10 mouse cellular contexts compared by ENCODE assay signal in genomic region chr5:141024435-141024834, GRCm38 (mm10). TPM values are rescaled to one million over a fixed set of nuclear protein-coding genes. Genes with fewer than 3 reads are reported as not detected.
A peak's percentile ranks its signal among the peaks of the same experiment; 100 is the strongest.
DNase-seq lines count a peak whose midpoint lies in the region; ATAC-seq and TF ChIP-seq lines count a peak whose summit lies in the region.
"Had no signal": no experiment of that assay in that cellular context is flagged by ENCODE, and none has a peak within 500 bp of the region (broad histone marks: within the 10 kb centered on the region; RNA-seq: fewer than 3 reads in every experiment).

No protein-coding gene starts in this region.

- no peak overlapping the region for H3K4me2 ChIP-seq in hindbrain, postnatal 0 days (ENCODE audit: low read depth, low read length)
- H3K4me2 ChIP-seq: limb, embryonic 12.5 days had no signal

- no peaks in the 10 kb centered on the region for H3K4me1 ChIP-seq in hindbrain, postnatal 0 days (ENCODE audit: insufficient read depth, low read length)
- H3K4me1 ChIP-seq in hindbrain, embryonic 10.5 days (replicated peaks), result no peaks in the 10 kb centered on the region
- H3K4me1 ChIP-seq: limb, embryonic 12.5 days had no signal

- no peak for ATAC-seq in hindbrain, postnatal 0 days
- ATAC-seq in erythroblast, adult 5-6 weeks (replicated peaks; ENCODE audit: low FRiP score, poor library complexity, severe bottlenecking), result no peak

- DNase-seq in hindbrain, postnatal 0 days (ENCODE audit: low spot score), result no peak
- DNase-seq in hindbrain, embryonic 10.5 days (ENCODE audit: low spot score), result no peak
- peak; percentile 56 for DNase-seq in CD4-positive helper T cell, adult 2 months (ENCODE audit: low read depth, low spot score)
- peak; percentile 57 for DNase-seq in T-cell, adult 2 months (ENCODE audit: low spot score)
- DNase-seq in lung, postnatal 14 days, result peak; percentile 28
- DNase-seq in cerebellum, adult 11 months, result no peak
- no peak for DNase-seq in cerebellum, adult 18-20 months

- H3K4me3 ChIP-seq in hindbrain, postnatal 0 days (ENCODE audit: low read length), result no peak overlapping the region
- no peak overlapping the region for H3K4me3 ChIP-seq in hindbrain, embryonic 10.5 days
- H3K4me3 ChIP-seq: limb, embryonic 12.5 days; myocyte had no signal

- 69% methylated on average over 5 of the region's 5 CpGs for WGBS in hindbrain, postnatal 0 days
- 67% methylated on average over 5 of the region's 5 CpGs for WGBS in hindbrain, embryonic 10.5 days

- H3K9me3 ChIP-seq in hindbrain, postnatal 0 days (ENCODE audit: low read length), result peaks cover 8% of the 10 kb centered on the region; the same call in 1 of the 2 replicates
- H3K9me3 ChIP-seq in hindbrain, embryonic 10.5 days, result peaks cover 14% of the 10 kb centered on the region

- peak; percentile 40 for TF ChIP-seq CTCF in hindbrain, postnatal 0 days (IDR thresholded peaks at IDR 0.05; ENCODE audit: low read depth)

- no peaks in the 10 kb centered on the region for H3K27me3 ChIP-seq in hindbrain, postnatal 0 days (ENCODE audit: insufficient read depth, low read length)
- H3K27me3 ChIP-seq in hindbrain, embryonic 10.5 days (ENCODE audit: insufficient read depth, poor library complexity, severe bottlenecking), result no peaks in the 10 kb centered on the region
- H3K27me3 ChIP-seq: limb, embryonic 12.5 days had no signal

- H3K36me3 ChIP-seq in hindbrain, postnatal 0 days (ENCODE audit: insufficient read depth, low read length), result no peaks in the 10 kb centered on the region
- no peaks in the 10 kb centered on the region for H3K36me3 ChIP-seq in hindbrain, embryonic 10.5 days
- H3K36me3 ChIP-seq: limb, embryonic 12.5 days had no signal

- H3K9ac ChIP-seq in hindbrain, postnatal 0 days (replicated peaks; ENCODE audit: low read length), result no peak overlapping the region
- H3K9ac ChIP-seq: limb, embryonic 12.5 days had no signal

- no peak overlapping the region for H3K27ac ChIP-seq in hindbrain, postnatal 0 days
- H3K27ac ChIP-seq in hindbrain, embryonic 10.5 days, result no peak overlapping the region
- H3K27ac ChIP-seq: limb, embryonic 12.5 days had no signal

RNA-seq across cellular contexts. Expression of gene Card11, which starts 24.1 kb away (rescaled TPM):
- 0.18 TPM in 1 of 2 replicates, not detected in the other for total RNA-seq in hindbrain, postnatal 0 days (2014; rRNA removed)
- polyA plus RNA-seq in hindbrain, postnatal 0 days (2015; fragmentation: Nextera tagmentation; extraction: Ambion mirVana), result 0.18 TPM in 1 of 2 replicates, not detected in the other
- polyA plus RNA-seq in hindbrain, embryonic 10.5 days (2016; fragmentation: Nextera tagmentation; extraction: Ambion mirVana), result 0.05 and 0.17 TPM in 2 replicates
- total RNA-seq in erythroblast, adult 5-6 weeks (2015; ENCODE audit: low replicate concordance), result 1.3 and 2.1 TPM in 2 replicates
- total RNA-seq in erythroblast, adult 5-6 weeks (2017; ENCODE audit: low replicate concordance), result 0.68 and 3.6 TPM in 2 replicates

Comparison
In these comparisons a context has a peak if more than half of its experiments do, and no peak if none do; other contexts are left out.
1. DNase-seq: peak in CD4-positive helper T cell, adult 2 months (single experiment), T-cell, adult 2 months (single experiment) and lung, postnatal 14 days (single experiment); none in hindbrain, postnatal 0 days (single experiment), hindbrain, embryonic 10.5 days (single experiment), cerebellum, adult 11 months (single experiment) and cerebellum, adult 18-20 months (0 of 2).